In the genomic region with DNA sequence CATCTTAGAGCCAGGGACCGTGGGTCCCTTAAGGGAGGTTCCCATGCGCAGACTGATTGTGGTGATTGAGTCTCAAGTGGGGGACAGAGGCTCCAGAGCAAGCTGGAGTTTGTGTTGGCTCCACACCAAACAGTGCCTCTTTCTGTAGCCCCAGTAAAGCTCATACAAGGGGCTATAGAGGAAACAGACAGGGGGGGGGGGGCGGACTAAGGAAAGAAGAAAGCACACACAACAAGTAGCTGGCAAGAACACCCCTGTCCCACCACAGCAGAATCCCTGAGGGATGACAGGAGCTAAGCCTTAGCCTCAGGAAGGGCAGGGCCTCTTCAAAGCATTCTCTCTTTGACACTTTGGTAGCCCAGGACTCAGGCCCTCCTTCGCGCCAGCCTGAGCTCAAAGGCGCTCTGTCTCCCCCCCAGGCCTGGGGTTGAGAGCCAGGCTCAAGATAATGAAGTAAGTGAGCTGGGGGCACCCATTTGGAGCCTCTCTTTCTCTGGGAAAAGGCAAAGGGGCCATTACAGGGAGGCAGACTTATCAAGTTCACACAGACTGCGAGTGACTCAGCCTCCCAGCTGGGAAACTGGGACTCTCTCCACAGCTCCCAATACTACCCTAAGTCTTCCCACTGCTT, we compare ENCODE assay signal across 12 mouse cellular contexts. TPM values are rescaled to one million over a fixed set of nuclear protein-coding genes. Genes with fewer than 3 reads are reported as not detected.
DNase-seq lines count a peak whose midpoint lies in the region; ATAC-seq lines count a peak whose summit lies in the region.
"Had no signal": no experiment of that assay in that cellular context is flagged by ENCODE, and none has a peak within 500 bp of the region (broad histone marks: within the 10 kb centered on the region; RNA-seq: fewer than 3 reads in every experiment).

No protein-coding gene starts in this region.

- no peak overlapping the region for H3K4me3 ChIP-seq in forebrain, embryonic 13.5 days
- H3K4me3 ChIP-seq in limb, embryonic 13.5 days: no peak overlapping the region
- H3K4me3 ChIP-seq: embryonic facial prominence, embryonic 13.5 days had no signal

- DNase-seq in heart, adult 18-20 months: peak; percentile 69 to 70
- no peak for DNase-seq in heart, postnatal 4 days
- DNase-seq in 3T3-L1 (ENCODE audit: low read depth, low spot score): peak; percentile 60
- DNase-seq in urinary bladder, adult 18-20 months (ENCODE audit: low spot score in 2 of 2): no peak
- no peak for DNase-seq in adrenal gland, adult 8-10 months
- no peak for DNase-seq in thymus, postnatal 14 days
- DNase-seq: adrenal gland, adult 2 months; kidney, adult 11 months had no signal

- H3K27ac ChIP-seq in forebrain, embryonic 13.5 days: 0 out of 2 replicates have a peak overlapping the region, but pooled peaks have one; percentile 25
- H3K27ac ChIP-seq in limb, embryonic 13.5 days: no peak overlapping the region; the same call in 1 of the 2 replicates
- H3K27ac ChIP-seq: embryonic facial prominence, embryonic 13.5 days had no signal

- ATAC-seq in forebrain, embryonic 13.5 days: peak; percentile 75
- ATAC-seq in limb, embryonic 13.5 days (ENCODE audit: low FRiP score, low read depth): peak; percentile 32; the same call in 1 of the 2 replicates

- H3K27me3 ChIP-seq in forebrain, embryonic 13.5 days: no peaks in the 10 kb centered on the region
- H3K27me3 ChIP-seq in limb, embryonic 13.5 days: no peaks in the 10 kb centered on the region
- H3K27me3 ChIP-seq: embryonic facial prominence, embryonic 13.5 days had no signal

- H3K9ac ChIP-seq in forebrain, embryonic 13.5 days: no peak overlapping the region
- no peak overlapping the region for H3K9ac ChIP-seq in limb, embryonic 13.5 days
- H3K9ac ChIP-seq: embryonic facial prominence, embryonic 13.5 days had no signal

- H3K9me3 ChIP-seq in forebrain, embryonic 13.5 days (replicated peaks): no peaks in the 10 kb centered on the region
- H3K9me3 ChIP-seq in limb, embryonic 13.5 days: no peaks in the 10 kb centered on the region
- H3K9me3 ChIP-seq: embryonic facial prominence, embryonic 13.5 days had no signal

- no peaks in the 10 kb centered on the region for H3K36me3 ChIP-seq in forebrain, embryonic 13.5 days (ENCODE audit: poor library complexity, severe bottlenecking)
- no peaks in the 10 kb centered on the region for H3K36me3 ChIP-seq in limb, embryonic 13.5 days
- H3K36me3 ChIP-seq: embryonic facial prominence, embryonic 13.5 days had no signal

- peaks cover 17% of the 10 kb centered on the region for H3K4me1 ChIP-seq in forebrain, embryonic 13.5 days
- peaks cover 9% of the 10 kb centered on the region for H3K4me1 ChIP-seq in limb, embryonic 13.5 days

- WGBS in forebrain, embryonic 13.5 days: 47% methylated on average over 6 of the region's 7 CpGs
- WGBS in limb, embryonic 13.5 days: 58% methylated on average over 6 of the region's 7 CpGs

- H3K4me2 ChIP-seq in forebrain, embryonic 13.5 days: no peak overlapping the region
- no peak overlapping the region for H3K4me2 ChIP-seq in limb, embryonic 13.5 days (replicated peaks)
- H3K4me2 ChIP-seq: embryonic facial prominence, embryonic 13.5 days had no signal

RNA-seq across cellular contexts. Expression of a gene that starts 9.2 kb away (rescaled TPM):
- total RNA-seq in heart, adult 18-20 months (2021): 1 to 10 TPM; 1.7 to 4.9 TPM
- total RNA-seq in heart, postnatal 4 days (2021): 1 to 10 TPM in 1 of 2 experiments, under 1 TPM in 1; 0.61 to 1.2 TPM
- 8.1 and 9.6 TPM in 2 replicates for polyA plus RNA-seq in forebrain, embryonic 13.5 days (2015; fragmentation: Nextera tagmentation; extraction: Ambion mirVana)
- polyA plus RNA-seq in limb, embryonic 13.5 days (2015; fragmentation: Nextera tagmentation; extraction: Ambion mirVana): 2.0 and 2.4 TPM in 2 replicates
- total RNA-seq in adrenal gland, adult 8-10 months (2022): 100 to 1,000 TPM; 137 to 222 (median 182) TPM

RNA-seq across cellular contexts. Expression of a gene that starts 33.0 kb away (rescaled TPM):
- total RNA-seq in heart, adult 18-20 months (2021): 10 to 100 TPM; 70.9 to 89.8 TPM
- 10 to 100 TPM in 1 of 2 experiments, 1 to 10 TPM in 1; 9.7 to 11.6 TPM for total RNA-seq in heart, postnatal 4 days (2021)
- polyA plus RNA-seq in forebrain, embryonic 13.5 days (2015; fragmentation: Nextera tagmentation; extraction: Ambion mirVana): 6.5 and 7.0 TPM in 2 replicates
- 5.0 and 5.1 TPM in 2 replicates for polyA plus RNA-seq in limb, embryonic 13.5 days (2015; fragmentation: Nextera tagmentation; extraction: Ambion mirVana)
- 10 to 100 TPM; 18.3 to 30.6 (median 27.6) TPM for total RNA-seq in adrenal gland, adult 8-10 months (2022)
- total RNA-seq: CH12.LX had no signal

Comparison
In these comparisons a context has a peak if more than half of its experiments do, and no peak if none do; other contexts are left out.
1. DNase-seq: peak in heart, adult 18-20 months (2 of 2) and 3T3-L1 (single experiment); none in heart, postnatal 4 days (single experiment), urinary bladder, adult 18-20 months (0 of 2), adrenal gland, adult 8-10 months (single experiment) and thymus, postnatal 14 days (single experiment).
2. RNA of a gene that starts 9.2 kb away (total RNA-seq): 137 to 222 TPM in adrenal gland, adult 8-10 months; 1.7 to 4.9 TPM in heart, adult 18-20 months and 0.61 to 1.2 TPM in heart, postnatal 4 days; every median in the first group is over 10 times any median in the second.